Mouse (Mus musculus) cerebellum, adult 9-11 months (tissue): ENCODE measurements at regions not wholly inside any gene's neighbourhood (a gene's known extent, or its start where the extent isn't known, plus 50 kb on each side); places are given as distances from the start of the nearest gene placed in this dataset.
"Not testable (repeated sequence)": the region's sequence is repeated elsewhere in the genome, so short reads cannot be mapped to it uniquely, and the experiment has no call there.

Experiments used
- DNase-seq: peaks from one replicate; pipeline ENCODE4 v3.0.0; 2022

DNA sequence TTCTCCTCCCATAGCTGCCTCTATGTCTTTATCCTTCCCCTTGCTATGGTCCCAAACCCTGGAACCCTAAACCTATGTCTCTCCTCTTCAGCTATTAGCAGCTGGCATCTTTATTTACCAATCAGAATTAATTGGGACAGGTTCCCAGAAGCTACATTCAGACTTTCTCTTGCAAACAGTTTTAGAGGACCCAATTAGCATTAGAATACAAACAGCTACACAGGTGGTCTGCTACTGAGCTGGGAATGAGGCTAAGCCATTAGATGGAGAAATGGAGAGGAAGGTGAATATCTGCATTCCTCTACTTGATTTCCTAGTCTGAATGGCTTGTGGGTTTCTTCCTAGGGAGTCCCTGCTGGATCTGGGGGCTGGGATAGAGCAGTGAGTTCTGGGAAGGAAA, 611.9 kb downstream of the A830018L16Rik start:
- DNase-seq = no peak

GRCm38 (mm10) chr1:12027442-12027841, 613.5 kb downstream of the A830018L16Rik start:
- no peak for DNase-seq

- DNase-seq = no peak
Measured at GRCm38 (mm10) chr1:12028074-12028473, 614.2 kb downstream of the A830018L16Rik start.

DNA sequence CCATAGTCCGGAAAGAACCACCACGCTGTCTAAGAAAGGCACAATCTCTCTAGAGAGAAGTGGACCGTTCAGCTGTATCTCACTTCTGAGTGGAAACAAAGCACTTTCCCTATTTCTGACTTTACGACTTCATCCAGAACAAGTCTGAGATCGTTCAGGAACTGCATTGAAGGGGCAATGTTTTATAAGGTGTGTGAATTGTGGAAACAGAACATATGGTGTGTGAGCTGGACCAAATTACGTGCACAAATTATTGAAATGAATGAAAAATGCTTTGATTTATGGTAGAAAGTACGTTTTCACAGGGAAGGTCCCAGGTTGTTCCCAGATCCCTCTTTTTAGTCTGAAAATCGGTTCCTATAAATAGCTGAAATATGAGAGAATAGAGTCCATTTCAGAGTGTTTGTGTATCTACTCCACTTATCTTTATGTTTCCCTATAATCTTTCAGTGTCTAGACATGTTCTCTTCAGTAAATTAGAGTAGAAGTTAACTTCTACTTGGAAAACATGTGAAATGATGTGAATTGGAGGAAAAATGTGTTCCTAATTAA, 638.1 kb downstream of the A830018L16Rik start:
- DNase-seq = no peak

DNA sequence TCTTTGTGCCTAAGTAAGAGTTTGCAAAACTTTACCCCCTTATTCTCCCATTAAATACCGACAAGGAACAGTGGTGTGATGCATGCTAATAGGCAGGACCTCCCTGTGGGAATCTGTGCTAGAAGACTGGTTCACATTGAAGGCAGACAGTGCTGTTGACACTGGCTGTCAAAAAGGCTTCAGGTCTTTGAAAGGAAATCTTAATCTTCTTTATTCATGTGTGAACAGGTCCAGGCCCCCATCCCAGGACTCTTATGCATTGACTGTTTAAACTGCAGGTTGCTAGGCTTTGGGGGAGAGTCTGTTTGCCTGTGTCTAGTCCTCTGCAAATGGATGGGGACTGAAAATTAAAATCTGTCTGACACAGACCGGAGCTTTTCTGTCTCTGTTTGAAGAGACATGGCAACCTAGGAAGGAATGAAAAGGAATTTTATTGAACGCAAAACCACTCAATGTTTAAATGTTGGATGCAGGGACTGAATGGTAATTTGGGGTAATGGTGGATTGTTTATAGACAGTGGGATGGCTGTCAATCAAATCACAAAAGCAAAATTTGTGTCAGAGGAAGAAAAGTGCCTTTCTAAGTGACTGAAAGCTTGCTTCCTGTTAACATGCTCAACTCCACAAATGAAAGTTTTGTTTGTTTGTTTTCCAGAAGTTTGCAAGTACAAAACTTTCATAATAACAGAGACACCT, 642.1 kb downstream of the A830018L16Rik start:
- DNase-seq = no peak

DNA sequence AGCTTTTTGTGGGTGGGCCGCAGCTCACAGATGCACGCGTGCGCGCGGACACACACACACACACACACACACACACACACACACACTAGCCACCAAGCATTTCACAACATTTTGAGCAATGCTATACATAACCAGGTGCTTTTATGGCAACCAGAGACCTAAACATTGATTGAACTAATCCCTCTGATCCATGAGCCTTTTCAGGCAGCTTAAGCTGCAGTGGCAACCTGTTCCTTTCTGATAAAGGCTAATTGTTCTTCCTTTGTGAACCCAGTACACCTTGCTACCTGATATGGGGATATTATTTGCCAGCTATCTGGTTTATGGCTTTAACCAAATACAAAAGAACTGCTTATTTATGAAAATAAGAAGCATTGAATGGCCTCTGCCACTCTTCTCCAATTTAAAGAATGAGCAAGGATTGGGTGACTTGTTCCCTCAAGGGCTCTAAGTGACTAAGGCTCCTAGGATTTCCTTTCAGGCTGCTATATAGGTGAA, 651.2 kb downstream of the A830018L16Rik start:
- no peak for DNase-seq

DNA sequence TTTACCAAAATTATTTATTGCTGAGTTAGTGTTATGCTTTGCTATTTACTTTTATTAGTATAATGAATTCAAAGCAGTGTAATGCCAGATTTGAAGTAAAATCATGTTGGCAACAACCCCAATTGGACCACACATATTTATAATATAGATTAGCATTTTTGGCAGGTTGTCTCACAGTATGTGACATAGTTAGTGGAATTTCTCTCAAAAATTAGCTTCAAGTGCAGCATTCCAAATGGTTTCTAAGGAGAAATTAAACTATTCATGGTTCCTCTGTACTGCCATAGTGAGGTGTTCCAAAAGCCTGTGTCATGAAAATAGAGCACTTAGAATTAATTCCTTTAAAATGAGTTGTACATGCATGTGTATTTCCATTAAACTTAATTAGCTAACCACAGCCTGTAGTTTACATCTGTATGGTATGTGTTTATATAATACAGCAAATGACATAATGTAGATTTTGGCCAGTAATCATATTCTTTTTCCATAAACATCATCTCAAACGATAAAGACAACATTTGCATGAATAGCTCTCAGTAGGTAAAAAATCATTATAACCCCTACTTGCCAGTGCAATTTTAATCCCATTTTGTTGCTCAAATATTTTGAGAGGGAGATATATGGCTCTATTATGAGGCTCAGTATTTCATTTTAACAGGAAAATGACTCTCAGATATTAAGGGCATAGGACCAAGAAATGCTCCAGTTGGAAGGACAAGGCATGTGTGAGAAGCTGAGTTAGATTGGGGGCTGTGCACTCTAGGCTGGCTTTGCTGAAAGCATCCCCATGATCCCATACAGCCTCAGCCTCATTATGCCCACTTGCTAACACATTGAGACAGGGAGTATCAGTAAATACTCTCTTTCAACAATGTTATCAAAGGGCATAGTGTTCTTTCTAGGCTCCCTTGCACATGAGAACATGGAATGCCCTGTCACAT, 678.9 kb downstream of the A830018L16Rik start:
- no peak for DNase-seq

DNA sequence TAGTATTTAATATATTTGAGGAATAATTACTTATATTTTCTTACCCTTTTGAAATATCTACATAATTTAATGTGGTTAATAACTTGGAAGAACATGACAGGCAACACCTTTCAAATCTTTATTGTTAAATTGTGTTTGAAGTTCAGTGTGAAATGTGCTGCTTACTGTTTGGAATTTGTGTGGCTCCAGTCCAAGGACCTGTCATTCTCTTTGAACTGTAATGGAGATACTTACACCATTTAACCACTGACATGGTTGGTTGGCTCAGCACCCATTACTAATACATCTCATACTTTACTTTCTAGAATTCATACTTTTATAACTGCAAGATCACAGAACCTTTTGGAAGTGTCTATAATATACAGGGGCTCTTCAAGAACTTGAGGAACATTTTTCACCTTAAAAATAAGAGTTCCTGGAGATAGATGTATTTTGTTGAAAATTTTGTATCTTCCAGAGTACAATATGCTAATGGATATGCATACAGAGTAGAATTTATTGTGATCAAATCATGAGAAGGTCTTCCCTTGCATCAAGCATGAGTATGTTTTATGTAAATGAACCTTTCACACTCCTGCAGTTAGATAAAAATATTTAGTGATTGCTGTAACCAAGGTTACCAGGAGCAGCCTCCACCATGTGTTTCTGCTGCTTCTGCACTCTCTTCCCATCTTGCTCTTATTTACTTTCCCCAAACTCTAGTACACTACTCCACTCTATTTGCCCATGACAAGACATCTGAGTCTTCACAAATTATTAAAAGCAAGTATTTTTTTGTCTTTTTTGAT, 701.3 kb downstream of the A830018L16Rik start:
- DNase-seq = no peak

DNA sequence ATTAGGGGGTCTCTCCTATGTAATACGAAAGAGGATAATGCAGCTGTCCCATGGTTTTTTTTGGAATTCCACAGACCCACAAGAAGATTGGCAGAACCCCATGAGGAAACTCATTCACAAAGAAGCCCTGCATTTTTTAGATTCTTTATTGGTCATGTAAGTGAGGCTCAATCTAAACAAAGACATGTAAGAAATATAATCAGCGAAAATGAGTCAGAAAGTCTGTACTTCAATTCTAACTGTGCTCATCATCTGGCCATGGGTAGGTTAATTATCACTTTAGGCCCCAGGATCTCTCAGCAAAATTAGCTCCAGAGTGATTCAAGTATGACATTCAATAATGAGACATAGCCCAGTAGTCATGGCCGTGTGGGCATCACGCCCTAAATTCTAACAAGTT, 703.2 kb downstream of the A830018L16Rik start:
- DNase-seq = no peak

GRCm38 (mm10) chr1:12120926-12121325, 707.0 kb downstream of the A830018L16Rik start:
- DNase-seq = no peak

DNA sequence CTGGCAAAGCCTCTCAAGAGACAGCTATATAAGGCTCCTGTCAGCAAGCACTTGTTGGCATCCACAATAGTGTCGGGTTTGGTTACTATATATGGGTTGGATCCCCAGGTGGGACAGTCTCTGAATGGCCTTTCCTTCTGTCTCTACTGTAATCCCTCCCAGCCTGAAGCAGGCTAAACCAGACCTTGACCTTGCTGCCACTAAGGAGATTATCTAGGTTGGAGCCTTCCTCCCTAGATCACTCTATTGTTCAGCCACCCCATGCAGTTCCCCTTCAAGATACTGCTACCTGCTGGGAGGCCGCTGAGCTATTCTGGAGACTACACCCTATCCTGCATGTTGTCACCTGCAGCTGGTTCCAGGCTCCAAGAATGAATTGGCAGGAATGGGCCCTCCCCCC, 712.7 kb downstream of the A830018L16Rik start:
- not testable (repeated sequence) for DNase-seq

DNA sequence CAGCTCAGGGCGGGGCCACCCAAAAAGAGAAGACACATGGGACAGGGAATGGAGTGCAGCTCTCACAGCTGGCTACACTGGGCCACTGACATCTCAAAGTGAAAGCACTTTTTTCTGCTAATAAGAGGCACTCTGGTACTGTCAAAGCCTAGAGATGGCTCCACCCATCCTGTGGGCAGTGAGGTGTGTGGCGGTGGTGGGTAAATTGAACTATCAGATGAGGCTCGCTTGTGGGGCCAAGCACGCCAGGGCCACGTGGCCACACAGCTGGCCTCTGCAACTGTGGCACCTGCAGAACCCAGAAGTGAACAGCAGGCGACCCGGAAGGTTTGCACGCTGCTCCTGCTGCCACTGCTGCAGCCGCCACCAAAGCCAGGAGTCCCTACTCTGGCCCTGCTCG, 756.6 kb downstream of the A830018L16Rik start:
- no peak for DNase-seq

DNA sequence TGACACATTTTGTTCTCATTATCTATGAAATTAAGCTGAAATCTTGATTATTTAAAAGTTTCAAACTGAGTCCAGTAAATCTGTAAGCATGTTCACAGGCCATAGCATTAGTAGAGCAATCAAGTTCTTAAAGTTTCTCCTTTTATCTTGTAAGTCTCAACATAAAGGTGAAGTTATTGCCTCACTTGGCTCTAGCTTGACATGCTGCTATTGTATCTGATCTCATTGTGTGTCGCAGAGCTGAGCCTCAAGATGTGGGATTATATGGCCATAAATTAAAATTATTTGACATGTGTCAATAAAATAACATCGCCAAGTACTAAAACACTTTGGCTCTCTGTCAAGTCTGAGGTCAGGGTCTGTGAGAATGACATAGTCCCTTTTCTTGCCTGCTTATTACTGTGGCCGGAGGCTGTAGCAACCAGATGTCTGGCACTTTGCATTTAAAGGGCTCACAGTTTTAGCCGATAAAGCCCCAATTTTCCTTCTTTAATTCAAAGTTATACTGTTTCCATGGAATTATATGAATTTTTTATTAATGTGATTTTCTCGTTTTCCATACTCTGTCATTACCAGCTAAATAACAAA, 775.8 kb downstream of the A830018L16Rik start:
- no peak for DNase-seq

DNA sequence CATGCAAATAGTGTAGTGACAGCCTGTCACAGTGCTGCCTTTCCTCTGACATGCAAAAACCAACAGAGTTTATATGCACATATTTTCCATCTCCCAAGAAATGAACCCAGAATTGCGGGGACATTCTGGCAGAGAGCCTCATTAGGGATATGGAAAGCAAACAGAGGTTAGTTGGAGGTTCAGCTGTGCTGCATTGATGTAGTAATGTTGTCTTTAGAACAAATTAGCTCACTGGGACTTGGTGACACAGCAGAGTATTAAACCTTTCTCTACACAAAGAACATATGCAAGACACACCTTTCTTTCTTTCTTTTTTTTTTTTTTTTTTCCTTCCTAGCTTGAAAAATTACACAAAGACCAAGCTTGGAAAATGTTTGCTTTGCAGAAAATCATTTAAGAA, 778.7 kb downstream of the A830018L16Rik start:
- no peak for DNase-seq

DNA sequence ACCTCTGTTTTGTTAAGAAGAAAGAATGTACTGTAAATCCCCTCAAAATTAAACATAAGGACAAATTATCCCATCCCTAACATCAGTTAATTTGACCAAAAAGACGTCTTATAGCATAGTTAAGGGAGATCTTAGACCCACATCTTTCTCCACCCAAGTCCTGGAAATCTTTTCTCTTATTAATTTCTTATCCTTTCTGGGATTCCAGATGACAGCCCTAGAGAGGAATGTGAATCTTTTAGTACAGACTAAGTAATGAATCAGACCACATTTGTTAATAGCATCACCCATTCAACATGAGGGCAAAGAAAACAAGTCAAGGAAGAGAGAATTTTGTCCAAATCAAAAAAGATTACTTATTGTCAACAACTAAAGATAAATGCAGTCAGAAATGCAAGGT, 817.2 kb downstream of the A830018L16Rik start:
- DNase-seq = no peak

DNA sequence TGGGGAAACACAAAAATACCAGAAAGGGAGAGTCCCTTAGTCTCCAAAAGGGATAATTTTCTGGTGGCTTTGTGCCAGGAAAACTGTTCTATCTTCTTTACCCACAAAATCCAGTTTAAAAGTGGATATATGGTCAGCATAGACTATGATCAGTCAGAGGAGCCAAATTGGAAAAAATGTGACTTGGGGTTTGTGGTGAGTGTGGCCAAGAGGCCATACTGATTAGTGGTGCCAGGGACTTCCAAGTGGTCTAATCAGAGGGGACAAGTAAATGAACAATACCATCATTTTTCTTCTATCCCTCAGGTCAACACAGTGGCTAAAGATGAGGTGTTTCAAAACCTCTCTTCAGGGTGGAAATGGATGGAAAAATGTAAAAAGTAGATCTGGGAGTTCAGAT, 828.2 kb downstream of the A830018L16Rik start:
- no peak for DNase-seq

DNA sequence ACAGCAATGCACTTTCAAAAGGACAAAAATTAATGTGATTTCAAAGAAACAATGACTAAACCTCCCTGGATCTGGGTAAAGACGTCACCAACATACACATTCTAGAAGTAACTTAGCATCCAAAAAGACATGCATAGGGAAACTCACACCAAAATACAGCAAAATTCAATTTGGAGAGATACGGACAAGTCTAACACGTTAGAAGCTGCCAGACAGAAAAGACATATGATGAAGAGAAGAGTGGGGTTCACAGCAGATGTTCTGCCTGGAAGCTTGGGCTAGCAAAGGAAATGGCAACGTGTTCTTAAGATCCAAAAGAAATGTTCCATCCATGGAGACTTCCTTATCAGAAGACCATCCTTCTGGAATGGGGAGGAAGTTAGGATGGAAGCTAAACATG, 868.6 kb downstream of the A830018L16Rik start:
- DNase-seq = no peak

DNA sequence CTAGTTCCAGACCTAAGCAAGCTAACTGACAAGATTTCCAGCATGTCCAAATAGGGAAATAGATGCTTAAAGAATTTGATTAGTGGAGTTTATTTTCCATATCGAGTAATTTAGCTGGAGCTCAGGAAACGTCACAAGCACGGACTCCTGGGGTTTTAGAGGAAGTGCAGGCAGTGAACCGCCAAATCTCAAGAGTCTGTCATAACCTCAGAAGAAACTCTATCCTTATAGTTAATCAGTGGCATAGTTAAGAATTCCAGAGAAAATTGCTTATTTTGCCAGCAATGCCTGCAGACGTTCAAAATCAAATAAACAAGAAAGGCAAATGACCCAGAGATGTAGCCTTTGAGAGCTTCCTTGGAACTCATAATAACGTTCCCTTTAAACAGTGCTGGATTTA, 871.6 kb downstream of the A830018L16Rik start:
- no peak for DNase-seq

GRCm38 (mm10) chr1:12286026-12286425, 872.1 kb downstream of the A830018L16Rik start:
- DNase-seq = no peak

DNA sequence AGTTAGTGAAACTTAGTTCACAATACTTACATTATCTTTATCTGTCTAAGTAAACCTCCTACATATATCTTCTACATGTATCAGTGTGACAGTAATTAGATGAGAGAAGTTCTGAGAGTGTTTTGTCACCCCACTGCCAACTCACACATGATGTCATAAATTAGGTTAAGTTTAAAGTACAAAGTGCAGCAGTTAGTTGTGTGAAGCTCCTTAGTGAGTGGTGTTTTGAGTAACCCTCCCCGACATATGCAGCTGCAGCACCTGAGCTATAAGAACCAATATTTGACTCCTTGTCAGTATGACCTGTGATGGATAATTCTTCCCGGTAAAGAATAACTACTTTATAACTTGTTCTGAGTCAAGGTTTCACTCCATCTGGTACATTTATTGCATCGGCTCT, 874.6 kb downstream of the A830018L16Rik start:
- no peak for DNase-seq

DNA sequence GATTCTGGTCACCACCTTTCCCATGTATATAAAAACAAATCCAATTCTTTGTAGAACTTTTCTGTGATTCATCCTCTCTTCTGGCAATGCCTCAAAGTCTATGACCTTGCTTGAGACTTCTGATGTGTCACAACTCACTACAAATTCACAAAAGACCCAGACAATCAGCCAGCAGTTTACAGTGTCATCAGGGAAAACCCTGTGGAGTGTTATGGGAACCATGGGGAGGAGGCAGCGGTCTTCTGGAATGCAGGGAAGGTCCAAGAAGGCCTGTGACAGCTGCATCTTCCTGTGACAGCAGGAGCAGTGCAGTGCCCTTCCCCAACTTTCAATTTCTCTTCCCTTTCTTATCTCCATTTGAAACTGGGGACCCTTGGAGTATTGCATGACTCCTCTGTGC, 877.9 kb downstream of the A830018L16Rik start:
- no peak for DNase-seq

- DNase-seq = no peak
Measured at GRCm38 (mm10) chr1:12318029-12318428, 904.1 kb downstream of the A830018L16Rik start.
